Mouse (Mus musculus): ENCODE measurements around the gene Rbm47.
"Not testable (repeated sequence)": the region's sequence is repeated elsewhere in the genome, so short reads cannot be mapped to it uniquely, and the experiment has no call there.

Rbm47 gene

DNA sequence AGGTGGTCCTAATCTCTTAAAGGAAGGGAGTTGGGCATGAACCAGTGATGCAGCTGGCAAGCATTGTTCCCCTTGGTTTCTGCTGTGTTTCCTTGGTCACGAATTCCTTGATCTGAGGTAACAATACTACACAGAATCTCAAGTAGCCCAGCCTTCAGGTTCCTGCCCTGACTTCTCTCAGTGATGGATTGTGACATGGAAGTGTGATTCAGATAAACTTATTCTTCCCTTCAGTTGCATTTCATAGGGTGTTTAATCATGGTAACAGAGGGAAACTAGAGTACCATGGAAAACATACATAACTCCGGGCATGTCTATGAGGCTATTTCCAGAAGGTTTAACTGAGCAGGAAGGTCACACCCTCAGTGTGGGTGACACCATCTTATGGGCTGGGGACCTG, at the start of gene Rbm47:
Rbm47 (minus strand) TSS at position 101 of the 400 bp plus-strand sequence.
- no peak for DNase-seq

DNA sequence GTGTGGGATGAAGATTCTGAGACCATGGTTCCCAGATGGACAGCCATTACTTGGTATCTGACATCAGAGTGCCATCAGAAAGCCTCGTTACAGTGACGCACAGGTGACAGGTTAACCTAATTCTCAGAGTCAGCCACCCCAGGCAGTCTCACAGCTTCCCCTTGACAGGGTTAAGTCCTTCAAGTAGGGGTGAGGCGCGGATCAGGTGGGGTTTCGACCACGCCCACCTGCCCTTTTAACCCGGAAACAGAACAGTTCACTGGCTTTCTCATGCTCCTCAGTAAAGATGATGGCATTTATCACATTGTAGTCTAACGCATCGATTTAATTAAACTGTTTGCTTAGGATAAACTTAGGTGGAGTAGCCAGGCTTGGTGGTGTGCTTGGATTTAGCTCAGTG, 47.7 kb upstream of the Rbm47 start:
- DNase-seq = no peak

DNA sequence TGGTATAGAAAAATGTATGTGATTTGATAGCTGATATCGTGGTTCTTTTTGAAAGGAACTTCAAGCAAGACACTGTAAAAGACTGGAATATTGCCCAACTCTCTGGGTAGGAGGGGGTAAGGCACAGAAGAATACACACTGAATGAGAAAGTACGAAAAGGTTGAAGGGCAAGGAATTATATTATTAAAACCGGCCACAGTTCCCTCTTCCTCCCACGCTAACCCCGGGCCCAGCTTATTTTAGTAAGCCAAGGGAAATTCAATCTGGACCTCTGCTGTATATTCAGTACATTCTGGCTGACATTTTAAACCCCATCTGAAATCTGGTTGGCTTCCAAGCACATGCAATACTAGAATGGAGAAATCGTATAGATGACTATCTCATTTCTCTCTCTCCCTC, 46.8 kb upstream of the Rbm47 start:
- DNase-seq = peak in 1 of 2 experiments; percentile 16

DNA sequence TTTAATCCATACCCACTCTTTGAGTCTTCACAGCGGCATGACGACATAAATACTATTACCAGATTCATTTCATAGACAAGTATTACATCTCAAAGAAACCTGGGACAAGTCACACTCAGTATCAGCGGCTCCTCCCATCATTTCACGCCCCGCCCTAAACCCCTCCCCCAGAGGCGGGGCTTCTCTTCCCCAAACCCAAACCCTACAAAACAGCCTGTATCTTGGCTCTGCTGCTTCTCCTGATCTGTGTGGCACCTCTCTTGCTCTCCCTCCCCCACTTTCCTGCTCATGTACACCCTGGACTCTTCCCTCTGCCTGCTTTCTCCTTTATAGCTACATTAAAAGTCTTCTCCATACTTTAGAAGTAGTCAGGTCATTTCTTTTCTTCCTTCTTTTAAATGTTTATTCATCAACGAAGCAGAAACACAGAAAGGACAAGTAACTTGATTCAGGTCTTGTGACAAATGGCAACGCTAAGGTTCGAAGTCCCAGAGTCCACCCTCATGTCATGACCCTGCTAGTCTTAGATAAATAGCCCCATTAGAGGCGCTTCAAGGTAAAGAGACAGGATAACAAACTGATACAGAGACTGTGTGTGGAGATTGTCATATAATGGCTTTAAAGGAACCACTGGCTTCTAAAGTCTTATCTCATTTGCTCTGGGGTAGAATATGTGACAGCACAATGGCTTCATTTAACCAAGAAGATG, 42.8 kb upstream of the Rbm47 start:
- DNase-seq = no peak

DNA sequence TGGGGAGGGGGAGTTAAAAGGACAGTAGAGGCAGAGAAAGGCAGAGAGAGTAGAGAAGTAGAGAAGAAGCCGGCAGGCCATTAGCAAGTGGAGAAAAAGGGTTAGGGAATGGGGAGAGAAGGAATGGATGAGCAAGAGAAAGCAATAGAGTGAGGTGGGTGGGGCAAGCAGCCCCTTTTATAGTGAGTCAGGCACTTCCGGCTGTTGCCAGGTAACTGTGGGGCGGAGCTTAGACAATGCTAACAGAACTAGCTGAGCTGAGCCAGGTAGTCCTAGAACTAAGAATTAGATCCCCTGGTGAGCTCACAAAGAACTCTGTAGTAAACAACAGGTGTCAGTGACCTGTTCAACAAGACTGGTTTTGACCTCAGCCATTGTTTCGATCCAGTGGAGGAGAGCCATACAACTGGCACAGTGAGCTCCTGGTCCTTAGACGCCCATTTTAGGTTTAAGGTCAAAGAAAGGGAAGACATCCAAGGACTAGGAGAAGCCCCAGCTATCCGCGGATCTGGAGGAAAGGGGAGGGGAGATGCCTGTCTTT, 41.5 kb upstream of the Rbm47 start:
- DNase-seq = no peak

DNA sequence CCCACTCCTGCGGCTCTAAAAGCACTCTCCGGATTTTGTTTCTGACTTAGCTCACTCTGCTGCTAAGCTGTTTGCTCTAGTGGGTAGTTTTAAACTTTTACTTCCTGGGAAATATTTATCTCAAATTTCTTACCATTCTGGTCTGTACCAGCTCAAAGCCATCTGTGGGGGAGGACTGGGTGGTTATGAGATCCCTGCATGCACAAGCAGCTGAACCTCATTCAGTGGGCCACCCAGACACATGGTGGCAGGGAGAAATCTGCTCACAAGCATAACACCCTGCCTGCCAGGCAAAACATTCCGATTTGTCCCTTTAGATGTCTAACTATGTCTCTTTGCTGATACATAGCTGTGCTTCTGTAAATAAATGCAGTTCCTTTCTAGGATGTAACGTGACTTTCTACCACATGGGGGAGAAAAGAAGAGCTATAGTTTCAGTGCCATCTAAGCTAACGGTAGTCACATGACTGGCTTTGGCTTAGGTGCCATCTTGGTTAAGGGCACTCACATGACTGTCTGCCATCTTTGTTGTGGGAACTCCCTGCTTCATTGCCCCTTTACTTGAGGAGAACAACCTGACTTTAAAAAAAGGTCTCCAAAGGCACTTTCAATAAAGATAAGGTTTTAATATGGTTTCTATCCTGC, 36.7 kb upstream of the Rbm47 start:
- peak in 1 of 2 experiments; percentile 36 for DNase-seq

DNA sequence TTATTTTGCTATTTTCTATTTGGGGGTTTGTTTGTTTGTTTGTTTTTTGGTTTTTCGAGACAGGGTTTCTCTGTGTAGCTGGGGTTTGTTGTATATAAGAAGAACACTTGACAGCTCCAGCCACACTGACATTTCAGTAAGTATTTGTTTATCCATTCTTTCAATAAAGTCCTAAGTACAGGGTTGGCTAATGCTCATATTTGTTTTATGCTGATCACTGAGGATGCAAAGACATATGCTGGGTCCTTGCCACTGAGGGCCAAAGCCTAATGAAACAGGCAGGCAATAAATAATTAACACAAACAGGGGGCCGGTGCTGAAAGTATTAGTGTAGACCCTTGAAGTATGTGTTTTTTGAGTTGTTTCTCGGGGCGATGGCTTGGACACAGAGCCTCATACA, 32.0 kb upstream of the Rbm47 start:
- DNase-seq = no peak

DNA sequence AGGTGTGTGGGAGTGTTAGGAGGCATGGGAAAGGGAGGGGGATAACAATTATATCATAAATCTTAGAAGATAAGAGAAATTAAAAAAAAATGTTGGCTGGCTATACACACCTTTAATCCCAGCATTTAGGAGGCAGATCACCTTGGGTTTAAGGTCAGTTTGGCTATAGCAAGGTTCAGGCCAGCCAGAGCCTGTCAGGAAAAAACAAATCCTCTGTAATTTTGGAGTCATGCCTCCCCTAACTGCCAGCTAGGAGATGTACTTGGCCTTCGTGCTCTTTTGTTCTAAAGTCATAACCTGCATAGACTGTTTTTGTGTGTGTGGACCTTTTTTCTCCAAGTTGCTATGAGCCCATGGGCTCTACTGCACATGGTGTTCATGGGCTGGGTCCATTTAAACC, 30.5 kb upstream of the Rbm47 start:
- no peak for DNase-seq

DNA sequence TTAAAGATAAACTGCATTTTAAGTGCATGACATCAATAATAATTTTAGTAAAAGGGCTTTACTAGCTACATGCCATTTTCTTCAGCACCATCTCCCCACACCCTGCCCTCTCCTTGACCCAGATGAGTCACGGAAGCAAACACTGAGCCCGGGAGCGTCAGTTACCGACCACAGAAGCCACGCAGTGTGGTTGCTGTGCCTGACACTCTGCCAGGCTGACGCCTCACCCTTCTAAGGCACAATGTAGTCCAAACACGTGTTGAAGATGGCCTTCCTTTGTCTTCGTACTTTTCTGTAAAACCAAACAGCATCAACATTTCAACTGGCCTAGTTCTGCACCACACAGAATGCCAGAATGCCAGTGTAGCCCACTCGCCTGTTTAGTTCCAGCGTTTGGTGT, 27.1 kb upstream of the Rbm47 start:
- peak in 1 of 2 experiments; percentile 11 for DNase-seq

DNA sequence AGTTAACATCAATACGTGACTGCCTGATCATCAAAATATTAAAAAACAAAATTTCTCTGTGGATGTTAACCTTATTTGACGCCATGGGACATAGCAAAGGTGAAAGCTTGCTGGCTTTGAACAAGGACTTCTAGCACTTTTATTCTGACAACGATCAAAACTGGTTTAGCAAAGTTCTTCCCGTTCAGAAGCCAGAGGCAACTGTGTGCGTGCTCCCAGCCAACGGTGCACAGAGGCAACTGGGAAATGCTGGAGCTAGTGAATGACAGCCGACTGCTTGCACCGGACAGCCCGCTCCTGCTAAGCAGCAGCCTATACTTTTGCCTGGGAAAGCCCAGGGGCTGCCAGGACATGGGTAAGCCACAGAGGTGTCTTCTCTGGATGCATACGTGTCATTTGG, 22.4 kb upstream of the Rbm47 start:
- peak in 1 of 2 experiments; percentile 8 for DNase-seq

DNA sequence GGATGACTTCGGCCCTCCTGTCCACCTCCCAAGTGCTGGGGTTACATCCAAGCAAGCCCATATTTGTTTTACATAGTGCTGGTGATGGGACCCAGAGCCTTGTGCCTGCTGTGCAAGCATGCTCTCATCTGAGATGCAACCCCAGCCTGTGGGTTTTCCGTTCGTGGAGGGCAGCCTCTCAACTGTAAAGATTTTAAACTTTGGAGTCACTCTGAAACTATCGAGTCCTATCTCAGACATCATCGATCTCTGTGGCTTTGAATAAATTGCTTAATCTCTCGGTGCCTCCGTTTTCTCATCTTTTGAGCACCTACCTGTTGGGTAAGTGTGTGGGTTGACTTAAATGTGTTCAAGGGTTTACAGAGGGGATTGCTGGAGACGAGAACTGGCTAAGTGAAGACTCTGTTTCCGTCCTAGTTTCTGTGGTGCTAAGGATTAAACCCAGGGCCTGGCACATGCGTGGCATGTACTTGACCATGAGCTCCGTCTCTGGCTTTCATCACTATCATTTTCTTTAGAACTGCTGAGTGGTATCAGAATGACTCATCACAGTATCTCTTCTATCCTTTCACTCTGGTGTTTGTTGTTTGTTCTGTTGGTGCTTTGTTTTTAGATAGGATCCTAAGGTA, 20.4 kb upstream of the Rbm47 start:
- DNase-seq = no peak

DNA sequence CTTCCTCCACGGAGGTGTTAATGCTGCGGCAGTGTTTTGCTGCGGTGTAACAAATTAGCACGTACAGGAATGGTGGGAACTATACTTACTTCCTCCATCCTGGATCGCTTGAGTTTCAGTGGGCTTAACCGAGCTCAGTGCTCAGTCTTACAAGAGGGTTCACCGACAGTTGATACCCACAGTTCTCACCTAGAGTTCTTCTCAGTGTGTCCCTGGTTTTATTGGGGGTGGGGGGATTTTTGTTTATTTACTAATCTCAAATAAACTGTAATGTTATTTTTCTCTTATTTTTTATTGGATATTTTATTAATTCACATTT, 18.2 kb upstream of the Rbm47 start:
- no peak for DNase-seq

DNA sequence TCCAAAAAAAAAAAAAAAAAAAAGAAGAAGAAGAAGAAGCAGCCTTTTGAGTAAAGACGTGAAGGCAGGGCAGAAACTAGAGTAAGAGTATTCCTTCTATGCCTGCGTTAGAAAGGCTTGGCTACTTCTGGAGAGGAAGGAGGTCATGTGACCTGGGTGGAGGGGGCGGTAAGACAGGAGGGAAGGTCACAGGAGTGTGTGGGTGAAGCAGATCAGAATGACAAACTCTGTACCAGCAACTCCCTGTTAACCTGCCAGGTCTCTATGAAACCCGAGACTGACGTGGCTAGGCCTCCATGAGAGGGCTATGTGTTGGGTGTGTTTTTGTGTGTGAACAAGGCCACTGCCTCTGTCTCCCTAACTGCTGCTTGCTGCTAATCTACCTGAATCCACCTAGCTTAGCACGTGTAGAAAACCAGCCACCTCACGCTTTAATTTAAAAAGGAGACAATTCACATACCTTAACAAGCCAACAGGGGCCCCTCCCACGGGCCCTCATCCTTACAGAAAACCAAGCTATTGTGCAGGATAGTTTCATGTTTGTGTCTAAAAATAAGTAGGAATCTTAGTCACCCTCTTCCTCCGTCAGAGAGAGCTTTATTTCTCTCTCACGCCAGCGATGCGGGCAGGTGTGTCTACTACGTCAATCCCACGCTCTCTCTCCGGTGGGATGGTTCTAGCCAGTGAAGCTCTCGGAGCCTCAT, 17.7 kb upstream of the Rbm47 start:
- DNase-seq = peak in 1 of 2 experiments; percentile 17

DNA sequence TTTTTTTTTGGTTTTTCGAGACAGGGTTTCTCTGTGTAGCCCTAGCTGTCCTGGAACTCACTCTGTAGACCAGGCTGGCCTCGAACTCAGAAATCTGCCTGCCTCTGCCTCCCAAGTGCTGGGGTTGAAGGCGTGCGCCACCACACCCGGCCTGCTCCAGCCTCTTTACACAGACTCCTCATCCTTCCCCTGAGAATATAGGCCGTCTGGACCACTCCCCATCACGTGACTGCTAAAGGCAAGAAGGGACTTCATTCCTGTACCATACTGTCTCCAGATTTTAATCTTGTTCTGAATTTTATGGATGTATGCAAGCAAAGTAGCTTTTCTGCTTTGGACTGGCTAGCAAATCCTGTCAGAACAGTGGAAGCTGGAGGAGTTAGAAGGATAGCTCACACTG, 15.7 kb upstream of the Rbm47 start:
- DNase-seq = not testable (repeated sequence)

DNA sequence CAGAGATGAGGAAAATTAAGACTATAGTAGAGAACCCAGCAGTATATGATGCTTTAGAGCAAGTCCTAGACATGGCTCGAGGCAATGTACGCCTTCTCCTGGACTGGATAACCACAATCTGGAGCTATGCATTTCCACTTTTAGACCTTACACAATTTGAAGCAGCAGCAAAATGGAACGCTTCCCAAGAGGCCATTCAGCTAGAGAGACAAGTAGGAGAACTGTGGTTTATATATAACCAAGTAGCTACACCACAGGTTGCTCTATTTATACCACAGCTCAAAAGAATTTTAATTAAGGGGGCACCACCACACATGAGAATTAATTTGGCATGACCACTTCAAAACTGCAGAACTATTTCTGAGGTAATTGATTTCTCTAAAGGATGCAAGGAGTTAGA, 9.2 kb upstream of the Rbm47 start:
- peak in 1 of 2 experiments; percentile 10 for DNase-seq

DNA sequence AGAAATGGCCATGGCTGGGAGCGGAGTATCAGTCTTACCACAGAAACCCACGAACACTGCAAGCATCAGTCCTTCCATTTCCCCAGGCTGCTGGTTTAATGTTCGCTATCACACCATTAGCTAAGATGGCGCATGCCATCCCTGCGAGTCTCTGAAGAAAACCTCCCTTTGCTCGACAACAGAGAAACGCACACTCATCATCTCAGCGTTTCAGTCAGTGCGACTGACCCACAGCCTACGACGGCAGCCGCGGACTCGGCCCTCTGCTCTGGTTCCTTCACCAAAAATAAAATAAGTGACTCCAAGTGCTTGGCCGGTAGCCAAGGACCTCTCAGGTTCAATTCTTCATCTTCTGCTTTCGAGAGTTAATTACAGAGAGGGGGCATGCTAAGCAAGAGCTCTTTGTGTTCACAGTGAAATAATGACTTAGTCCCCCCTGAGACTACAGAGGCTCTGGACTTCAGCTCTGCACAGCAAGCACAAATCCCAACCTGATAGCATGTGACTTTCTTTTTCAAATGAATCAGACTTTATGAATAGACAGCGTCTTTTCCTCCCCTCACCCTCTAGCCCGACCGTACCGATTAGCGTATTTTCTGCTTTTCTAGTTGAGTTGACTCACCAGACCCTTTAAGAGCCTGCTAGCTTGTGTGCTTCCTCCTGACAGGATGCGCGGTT, 1.4 kb upstream of the Rbm47 start:
- peak; percentile 17 to 47 for DNase-seq

DNA sequence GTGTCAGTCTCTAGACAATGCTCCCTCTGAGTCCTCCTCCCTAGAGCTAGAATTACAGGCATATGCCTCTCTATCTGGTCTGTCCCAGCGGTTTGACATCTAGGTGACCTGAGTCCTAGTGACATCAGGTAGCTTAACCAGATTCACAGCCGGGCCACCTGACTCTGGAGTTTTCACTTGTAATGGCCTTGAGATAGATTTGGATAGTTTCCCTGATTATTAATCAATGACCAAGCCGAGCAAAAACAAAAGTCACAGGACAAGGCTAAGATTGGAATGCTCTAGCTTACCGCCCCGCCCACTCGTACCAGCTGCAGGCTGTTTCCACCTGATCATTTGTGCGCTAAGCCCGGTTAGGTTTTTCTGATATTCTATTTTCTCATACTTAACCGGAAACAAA, 2.3 kb downstream of the Rbm47 start:
- DNase-seq = peak in 1 of 2 experiments; percentile 27

DNA sequence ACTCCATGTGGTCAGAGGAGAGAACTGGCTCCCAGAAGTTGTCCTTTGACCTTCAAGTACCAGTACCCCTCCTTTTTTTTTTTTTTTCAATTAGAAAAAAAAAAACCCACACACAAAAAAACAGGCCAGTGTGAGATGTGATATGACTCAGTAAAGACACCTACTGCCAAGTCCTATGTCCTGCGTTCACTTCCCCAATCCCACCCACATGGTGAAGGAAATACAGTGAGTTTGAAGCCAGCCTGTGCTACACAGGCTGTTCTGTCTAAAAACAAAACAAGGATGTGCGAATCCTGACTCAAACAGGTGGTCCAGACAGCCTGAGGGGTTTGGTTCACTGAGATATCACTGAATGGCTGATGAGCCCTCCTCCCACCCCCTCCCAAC, 3.8 kb downstream of the Rbm47 start:
- no peak for DNase-seq

DNA sequence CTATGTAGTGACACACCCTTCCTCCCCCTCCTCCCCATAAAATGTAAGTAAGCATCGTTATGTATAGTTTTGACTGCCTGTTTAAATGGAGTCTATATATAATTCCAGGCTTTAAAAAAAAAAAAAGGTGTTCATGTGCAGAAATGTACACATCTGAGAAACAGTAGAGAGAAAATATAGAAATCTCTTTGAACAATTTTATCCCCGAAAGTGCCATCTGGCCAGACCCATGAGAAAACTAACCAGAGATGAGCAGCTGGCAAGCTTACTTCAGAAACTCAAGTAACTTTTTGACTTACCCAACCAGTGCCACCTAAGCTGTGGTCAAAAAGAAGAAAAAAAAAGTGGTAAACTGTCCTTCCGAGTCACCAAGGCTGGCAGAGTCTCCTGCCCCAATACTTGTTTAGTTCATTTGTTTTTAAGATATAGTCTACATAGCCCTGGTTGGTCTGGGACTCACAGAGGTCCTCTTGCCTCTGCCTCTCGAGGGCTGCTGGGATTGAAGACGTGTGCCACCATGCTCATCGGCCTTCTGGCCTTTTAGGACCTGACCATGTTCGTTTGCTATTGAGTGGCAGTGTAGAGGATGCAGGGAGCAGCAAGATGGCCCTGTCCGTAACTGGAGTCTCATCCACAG, 4.3 kb downstream of the Rbm47 start:
- no peak for DNase-seq

DNA sequence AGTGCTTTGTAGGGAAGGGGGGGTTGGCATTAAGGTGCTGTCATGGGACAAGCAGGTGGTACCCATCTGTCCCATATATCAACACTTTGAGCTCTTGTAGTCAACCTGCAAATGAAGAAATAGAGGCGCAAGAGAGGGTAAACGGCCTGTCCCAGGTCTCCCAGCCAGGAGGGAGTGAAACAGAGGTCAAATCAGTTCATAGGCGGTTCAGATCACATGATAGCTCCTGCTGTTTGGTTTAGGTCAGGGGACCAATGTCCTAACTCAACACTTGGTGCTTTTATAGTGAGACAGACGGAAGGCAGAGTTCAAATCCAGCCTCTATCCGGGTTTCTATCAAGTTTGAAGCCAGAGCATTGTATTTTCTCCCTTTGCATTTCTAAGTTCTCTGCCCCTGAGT, 6.0 kb downstream of the Rbm47 start:
- DNase-seq = no peak

DNA sequence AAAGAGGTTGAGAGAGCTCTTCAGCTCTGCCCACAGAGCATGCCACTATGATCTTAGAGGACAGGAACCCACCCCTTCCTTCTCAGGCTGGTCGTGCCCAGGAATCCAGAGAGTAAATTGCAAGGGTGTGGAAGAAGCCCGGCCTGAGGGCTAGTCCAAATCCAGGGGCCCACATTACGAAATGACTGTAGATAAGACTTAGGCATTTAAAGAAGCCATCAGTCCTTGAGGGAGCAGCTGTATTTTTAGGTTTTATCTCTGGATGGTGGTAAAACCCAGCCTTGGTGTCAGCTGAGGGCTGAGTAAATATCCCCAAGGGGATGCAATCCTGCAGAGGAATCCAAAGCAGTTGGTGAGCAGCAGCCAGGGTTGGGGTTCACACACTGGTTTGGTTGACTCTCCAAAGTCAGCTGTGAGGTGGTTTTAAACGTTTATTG, 6.7 kb downstream of the Rbm47 start:
- DNase-seq = no peak

DNA sequence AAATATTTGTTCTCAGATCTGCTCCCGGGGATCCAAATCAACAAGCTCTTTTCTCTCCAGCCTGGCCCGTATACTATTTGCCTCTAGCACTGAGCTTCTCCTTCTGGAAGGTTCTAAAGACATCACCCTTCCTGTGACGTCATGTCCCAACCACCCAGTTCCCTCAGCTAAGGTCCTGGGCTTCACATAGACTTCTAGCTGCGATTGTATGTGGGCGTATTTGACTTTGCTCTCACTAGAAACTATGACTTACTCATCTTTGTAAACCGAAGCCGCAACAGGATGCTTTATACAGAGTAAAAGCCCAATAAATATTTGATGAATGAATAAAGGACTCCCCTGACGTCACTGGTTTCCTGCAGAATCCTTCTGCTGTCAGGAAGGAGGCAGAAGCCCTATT, 7.2 kb downstream of the Rbm47 start:
- no peak for DNase-seq

Measured in kidney, postnatal 4 days (tissue).